Mouse (Mus musculus) ES-E14 (cell line): ENCODE results near the gene Ankrd40. TPM values are rescaled to one million over a fixed set of nuclear protein-coding genes. Genes with fewer than 3 reads are reported as not detected.

Source experiments
- DNase-seq: peaks from one replicate; pipeline ENCODE4 v3.0.0-alpha.2; 2013; ENCODE audit warnings: low read depth, low spot score
- H3K27ac ChIP-seq: 2 replicates; pipeline ENCODE4 v1.5.1; 2012; ENCODE audit warnings: low read depth, mild to moderate bottlenecking, low read length, moderate library complexity, mixed read lengths; ENCODE audit not compliant: poor library complexity, insufficient read depth, severe bottlenecking
- H3K36me3 ChIP-seq: 2 replicates; pipeline ENCODE4 v1.6.1; 2012; ENCODE audit warnings: mild to moderate bottlenecking, low read length, moderate library complexity, mixed read lengths; ENCODE audit not compliant: control insufficient read depth, poor library complexity, insufficient read depth, severe bottlenecking
- H3K4me1 ChIP-seq, 2 experiments: fragments of 150-350 bp in 1 of 2; sonication (generic) in 1 of 2; 2 replicates each; pipeline ENCODE4 v1.6.1; 2012; ENCODE audit warnings: low read length in 2 of 2, mild to moderate bottlenecking in 1 of 2, mixed read lengths in 1 of 2; ENCODE audit not compliant: control insufficient read depth in 2 of 2, insufficient read depth in 2 of 2, poor library complexity in 1 of 2
- H3K4me3 ChIP-seq, 2 experiments: fragments of 150-350 bp in 1 of 2; sonication (generic) in 1 of 2; 2 replicates each; pipeline ENCODE4 v1.5.1; 2012; ENCODE audit warnings: low read length in 2 of 2, low read depth in 1 of 2, mild to moderate bottlenecking in 1 of 2, mixed read lengths in 1 of 2; ENCODE audit not compliant: insufficient read depth in 1 of 2, poor library complexity in 1 of 2, severe bottlenecking in 1 of 2
- H3K9ac ChIP-seq: 2 replicates; pipeline ENCODE4 v1.6.1; 2012; ENCODE audit warnings: low read depth, mild to moderate bottlenecking, low read length, mixed read lengths; ENCODE audit not compliant: poor library complexity, insufficient read depth, severe bottlenecking
- H3K9me3 ChIP-seq: fragments of 150-350 bp; sonication (generic); 2 replicates; pipeline ENCODE4 v1.6.1; 2012; ENCODE audit warnings: low read depth, mild to moderate bottlenecking, low read length; ENCODE audit not compliant: control insufficient read depth, insufficient read depth
- CHD2 ChIP-seq: IDR thresholded peaks from 2 replicates; pipeline ENCODE4 v1.6.1; 2014; ENCODE audit warnings: mild to moderate bottlenecking, low read depth, low read length, inconsistent platforms
- HCFC1 ChIP-seq: IDR thresholded peaks from 2 replicates; pipeline ENCODE4 v1.6.1; 2012; ENCODE audit warnings: low read length, inconsistent platforms, borderline replicate concordance; ENCODE audit not compliant: insufficient read depth
- MAFK ChIP-seq: IDR thresholded peaks from 2 replicates; pipeline ENCODE4 v1.6.1; 2014; ENCODE audit warnings: mild to moderate bottlenecking, low read depth, low read length, inconsistent platforms; ENCODE audit not compliant: insufficient read depth
- ZC3H11A ChIP-seq: IDR thresholded peaks from 2 replicates; pipeline ENCODE4 v1.6.1; 2012; ENCODE audit warnings: low read depth, mild to moderate bottlenecking, inconsistent platforms, low read length, borderline replicate concordance
- ZNF384 ChIP-seq: IDR thresholded peaks from 2 replicates; pipeline ENCODE4 v1.6.1; 2012; ENCODE audit warnings: low read depth, low read length, inconsistent platforms
- in situ Hi-C, 2 experiments: fragments of 600-800 bp; cut with MboI; formaldehyde crosslinking; loops; one replicate each; pipeline ENCODE4 v1.15.1; 2025; ENCODE audit warnings: low sequenced_read_pairs in 2 of 2, inconsistent platforms in 1 of 2; ENCODE audit not compliant: unreplicated experiment in 2 of 2
- total RNA-seq: library from RNA; depleted of rRNA; stranded (reverse); fragments of 300-350 nt; gene quantifications from 2 replicates; pipeline ENCODE4 v1.2.3, GENCODE M21; 2012; rRNA removed

Ankrd40 gene
- total RNA-seq = 29.2 and 42.7 TPM in 2 replicates

- Histone ChIP-seq H3K9ac (peak within 1 kb of the TSS; percentile 92), H3K36me3 (no peaks in the 10 kb centered on the region), H3K27ac (peak within 1 kb of the TSS; percentile 49; the same call in 1 of the 2 replicates), H3K4me1 (0 out of 4 replicates have a peak, but pooled peaks cover 0 to under 1% of the 10 kb centered on the region in 2 experiments), H3K9me3 (no peaks in the 10 kb centered on the region), H3K4me3 (peak within 1 kb of the TSS; percentile 75 to 82)
- in situ Hi-C loops = no loop called here
- peak; percentile 79 for DNase-seq
- peak; percentile 86 for TF ChIP-seq HCFC1
- TF ChIP-seq MAFK = no peak
- TF ChIP-seq ZNF384 = peak; percentile 82; the same call in 1 of the 2 replicates
- no peak for TF ChIP-seq ZC3H11A
- TF ChIP-seq CHD2 = no peak
Measured at GRCm38 (mm10) chr11:94327693-94328643, at the start of gene Ankrd40. Gene Ankrd40 (plus strand): TSS chr11:94328001.

GRCm38 (mm10) chr11:94281199-94282181 is 46.3 kb upstream of the Ankrd40 start, which contains the start of gene Gm21885:
Gene Gm21885 (plus strand): TSS chr11:94281873.
- no peak for TF ChIP-seq MAFK
- no peak for TF ChIP-seq CHD2
- no peak for TF ChIP-seq ZC3H11A
- TF ChIP-seq ZNF384 = no peak
- no peak for TF ChIP-seq HCFC1
- H3K27ac ChIP-seq = no peak within 1 kb of the TSS
- no peaks in the 10 kb centered on the region for H3K9me3 ChIP-seq
- no peak within 1 kb of the TSS for H3K9ac ChIP-seq
- H3K36me3 ChIP-seq = peaks cover 4% of the 10 kb centered on the region; the same call in 1 of the 2 replicates
- no peak for DNase-seq
- in situ Hi-C loops = no loop called here
- no peak within 1 kb of the TSS for H3K4me3 ChIP-seq
- peaks cover 0 to 3% of the 10 kb centered on the region in 2 experiments; a peak in 1 of 4 replicates for H3K4me1 ChIP-seq

GRCm38 (mm10) chr11:94282291-94282690 is 45.5 kb upstream of the Ankrd40 start:
- Histone ChIP-seq H3K4me3 (no peak overlapping the region), H3K36me3 (peaks cover 6% of the 10 kb centered on the region; the same call in 1 of the 2 replicates), H3K27ac (no peak overlapping the region), H3K4me1 (no peaks in the 10 kb centered on the region), H3K9me3 (no peaks in the 10 kb centered on the region), H3K9ac (no peak overlapping the region)
- DNase-seq = no peak
- in situ Hi-C loops = no loop called here
- no peak for TF ChIP-seq MAFK
- no peak for TF ChIP-seq ZC3H11A
- TF ChIP-seq HCFC1 = no peak
- no peak for TF ChIP-seq CHD2
- no peak for TF ChIP-seq ZNF384

GRCm38 (mm10) chr11:94283536-94284099 is 44.2 kb upstream of the Ankrd40 start:
- Histone ChIP-seq H3K4me1 (no peaks in the 10 kb centered on the region), H3K4me3 (no peak overlapping the region), H3K9me3 (no peaks in the 10 kb centered on the region), H3K27ac (no peak overlapping the region), H3K36me3 (peaks cover 10% of the 10 kb centered on the region), H3K9ac (no peak overlapping the region)
- TF ChIP-seq HCFC1 = no peak
- TF ChIP-seq ZNF384 = no peak
- no peak for TF ChIP-seq MAFK
- no peak for TF ChIP-seq ZC3H11A
- no peak for TF ChIP-seq CHD2
- in situ Hi-C loops = no loop called here
- DNase-seq = no peak
